ENCODE assay signal across 8 mouse cellular contexts in genomic region chr1:165684261-165685203, GRCm38 (mm10). TPM values are rescaled to one million over a fixed set of nuclear protein-coding genes. Genes with fewer than 3 reads are reported as not detected.
DNase-seq lines count a peak whose midpoint lies in the region; ATAC-seq and TF ChIP-seq lines count a peak whose summit lies in the region.
"Had no signal": no experiment of that assay in that cellular context is flagged by ENCODE, and none has a peak within 500 bp of the region (broad histone marks: within the 10 kb centered on the region; RNA-seq: fewer than 3 reads in every experiment).

No protein-coding gene starts in this region.

- H3K4me3 ChIP-seq in stomach, embryonic 15.5 days (replicated peaks), result no peak overlapping the region
- no peak overlapping the region for H3K4me3 ChIP-seq in stomach, postnatal 0 days (ENCODE audit: low read depth, low read length)
- no peak overlapping the region for H3K4me3 ChIP-seq in liver, embryonic 12.5 days
- H3K4me3 ChIP-seq in forebrain, embryonic 16.5 days (replicated peaks; ENCODE audit: low read length), result no peak overlapping the region
- H3K4me3 ChIP-seq: midbrain, embryonic 12.5 days had no signal

- WGBS in stomach, embryonic 15.5 days, result 60% methylated on average over 15 of the region's 15 CpGs
- 64% methylated on average over 15 of the region's 15 CpGs for WGBS in stomach, postnatal 0 days
- 47% methylated on average over 15 of the region's 15 CpGs for WGBS in liver, embryonic 12.5 days (ENCODE audit: insufficient replicate concordance)
- 61% methylated on average over 15 of the region's 15 CpGs for WGBS in forebrain, embryonic 16.5 days

- H3K4me1 ChIP-seq in stomach, embryonic 15.5 days, result peaks cover 10% of the 10 kb centered on the region
- H3K4me1 ChIP-seq in stomach, postnatal 0 days (replicated peaks; ENCODE audit: control insufficient read depth, insufficient read depth), result no peaks in the 10 kb centered on the region
- peaks cover 18% of the 10 kb centered on the region for H3K4me1 ChIP-seq in liver, embryonic 12.5 days
- H3K4me1 ChIP-seq in forebrain, embryonic 16.5 days (replicated peaks; ENCODE audit: control insufficient read depth, insufficient read depth, low read length), result no peaks in the 10 kb centered on the region
- H3K4me1 ChIP-seq: midbrain, embryonic 12.5 days had no signal

- H3K36me3 ChIP-seq in stomach, embryonic 15.5 days, result no peaks in the 10 kb centered on the region
- no peaks in the 10 kb centered on the region for H3K36me3 ChIP-seq in stomach, postnatal 0 days (ENCODE audit: control insufficient read depth, insufficient read depth, low read length)
- no peaks in the 10 kb centered on the region for H3K36me3 ChIP-seq in liver, embryonic 12.5 days
- no peaks in the 10 kb centered on the region for H3K36me3 ChIP-seq in forebrain, embryonic 16.5 days (ENCODE audit: control insufficient read depth, insufficient read depth)
- H3K36me3 ChIP-seq: midbrain, embryonic 12.5 days had no signal

- DNase-seq in stomach, postnatal 0 days (ENCODE audit: low spot score), result no peak
- DNase-seq in heart, postnatal 36 days, result peak; percentile 47 to 64
- no peak for DNase-seq in cerebellum, postnatal 36 days
- no peak for DNase-seq in ovary, postnatal 14 days (ENCODE audit: low spot score)

- no peaks in the 10 kb centered on the region for H3K9me3 ChIP-seq in stomach, embryonic 15.5 days
- H3K9me3 ChIP-seq in stomach, postnatal 0 days (ENCODE audit: control insufficient read depth, low read length), result no peaks in the 10 kb centered on the region
- H3K9me3 ChIP-seq in liver, embryonic 12.5 days (replicated peaks), result no peaks in the 10 kb centered on the region
- no peaks in the 10 kb centered on the region for H3K9me3 ChIP-seq in forebrain, embryonic 16.5 days (ENCODE audit: control insufficient read depth, low read length)
- H3K9me3 ChIP-seq: midbrain, embryonic 12.5 days had no signal

- H3K27me3 ChIP-seq in stomach, embryonic 15.5 days (replicated peaks), result no peaks in the 10 kb centered on the region
- no peaks in the 10 kb centered on the region for H3K27me3 ChIP-seq in stomach, postnatal 0 days (ENCODE audit: control insufficient read depth, insufficient read depth, low read length)
- no peaks in the 10 kb centered on the region for H3K27me3 ChIP-seq in liver, embryonic 12.5 days (replicated peaks)
- no peaks in the 10 kb centered on the region for H3K27me3 ChIP-seq in forebrain, embryonic 16.5 days (replicated peaks; ENCODE audit: control insufficient read depth, insufficient read depth, low read length)
- H3K27me3 ChIP-seq: midbrain, embryonic 12.5 days had no signal

- TF ChIP-seq CTCF in stomach, postnatal 0 days (IDR thresholded peaks at IDR 0.05; ENCODE audit: low read depth), result no peak

- H3K27ac ChIP-seq in stomach, embryonic 15.5 days, result 0 out of 2 replicates have a peak overlapping the region, but pooled peaks have one; percentile 14
- no peak overlapping the region for H3K27ac ChIP-seq in stomach, postnatal 0 days (replicated peaks)
- H3K27ac ChIP-seq in liver, embryonic 12.5 days, result no peak overlapping the region
- no peak overlapping the region for H3K27ac ChIP-seq in forebrain, embryonic 16.5 days (ENCODE audit: low read length)
- H3K27ac ChIP-seq: midbrain, embryonic 12.5 days had no signal

- no peak overlapping the region for H3K9ac ChIP-seq in stomach, embryonic 15.5 days
- no peak overlapping the region for H3K9ac ChIP-seq in stomach, postnatal 0 days (ENCODE audit: low read length)
- no peak overlapping the region for H3K9ac ChIP-seq in liver, embryonic 12.5 days
- H3K9ac ChIP-seq in forebrain, embryonic 16.5 days (replicated peaks; ENCODE audit: low read depth, low read length), result no peak overlapping the region
- H3K9ac ChIP-seq: midbrain, embryonic 12.5 days had no signal

- H3K4me2 ChIP-seq in stomach, embryonic 15.5 days, result no peak overlapping the region
- no peak overlapping the region for H3K4me2 ChIP-seq in stomach, postnatal 0 days (replicated peaks; ENCODE audit: low read depth)
- H3K4me2 ChIP-seq in liver, embryonic 12.5 days, result no peak overlapping the region
- H3K4me2 ChIP-seq in forebrain, embryonic 16.5 days (ENCODE audit: low read length), result no peak overlapping the region
- H3K4me2 ChIP-seq: midbrain, embryonic 12.5 days had no signal

- TF ChIP-seq EP300 in stomach, postnatal 0 days (optimal IDR thresholded peaks at IDR 0.05), result no peak

- no peak for ATAC-seq in stomach, embryonic 15.5 days (ENCODE audit: insufficient read depth, low FRiP score, low read depth)
- ATAC-seq in stomach, postnatal 0 days (ENCODE audit: low FRiP score, low TSS enrichment), result no peak
- ATAC-seq in liver, embryonic 12.5 days, result 0 out of 2 replicates have a peak, but pooled peaks have one; percentile 42
- no peak for ATAC-seq in forebrain, embryonic 16.5 days

- intact Hi-C loops in heart, postnatal 36 days (cut with DNase I), result loop anchor here (1.0 to 2.0 kb wide), 2 partner anchors 16 to 34 kb away; no protein-coding TSS in a partner anchor

RNA-seq across cellular contexts. Expression of gene Rcsd1, which starts 25.0 kb away (rescaled TPM):
- 42.4 and 43.1 TPM in 2 replicates for polyA plus RNA-seq in stomach, embryonic 15.5 days (2015; fragmentation: Nextera tagmentation; extraction: Ambion mirVana)
- polyA plus RNA-seq in stomach, postnatal 0 days (2015; fragmentation: Nextera tagmentation; extraction: Ambion mirVana), result 16.1 TPM in 2 replicates
- 10 to 100 TPM; 74.2 to 80.7 TPM for total RNA-seq in heart, postnatal 36 days (2021)
- 10.7 and 10.8 TPM in 2 replicates for polyA plus RNA-seq in liver, embryonic 12.5 days (2016; fragmentation: Nextera tagmentation; extraction: Ambion mirVana)
- polyA plus RNA-seq in forebrain, embryonic 16.5 days (2015; fragmentation: Nextera tagmentation; extraction: Ambion mirVana), result 8.3 and 9.9 TPM in 2 replicates

RNA-seq across cellular contexts. Expression of gene Mpzl1, which starts 50.2 kb away (rescaled TPM):
- 159 and 164 TPM in 2 replicates for polyA plus RNA-seq in stomach, embryonic 15.5 days (2015; fragmentation: Nextera tagmentation; extraction: Ambion mirVana)
- polyA plus RNA-seq in stomach, postnatal 0 days (2015; fragmentation: Nextera tagmentation; extraction: Ambion mirVana), result 71.4 and 76.4 TPM in 2 replicates
- 10 to 100 TPM; 14.4 to 21.4 TPM for total RNA-seq in heart, postnatal 36 days (2021)
- 49.3 and 50.3 TPM in 2 replicates for polyA plus RNA-seq in liver, embryonic 12.5 days (2016; fragmentation: Nextera tagmentation; extraction: Ambion mirVana)
- 138 and 145 TPM in 2 replicates for polyA plus RNA-seq in forebrain, embryonic 16.5 days (2015; fragmentation: Nextera tagmentation; extraction: Ambion mirVana)

Comparison
In these comparisons a context has a peak if more than half of its experiments do, and no peak if none do; other contexts are left out.
1. DNase-seq: peak in heart, postnatal 36 days (2 of 2); none in stomach, postnatal 0 days (single experiment), cerebellum, postnatal 36 days (0 of 2) and ovary, postnatal 14 days (single experiment).